Mouse (Mus musculus) liver, embryonic 11.5 days (tissue): ENCODE results near the gene Wdr74. TPM values are rescaled to one million over a fixed set of nuclear protein-coding genes. Genes with fewer than 3 reads are reported as not detected.

Experiments
- ATAC-seq: fragments of 200-750 bp; cut with Nextera tagmentation; replicated peaks from 2 replicates; pipeline ENCODE4 v1.8.0; 2017; ENCODE audit warnings: moderate number of reproducible peaks, mild to moderate bottlenecking, moderate TSS enrichment, moderate library complexity; ENCODE audit not compliant: low FRiP score
- DNase-seq: peaks from one replicate; pipeline ENCODE4 v3.0.0-alpha.2; 2017; ENCODE audit warnings: low spot score
- H3K27ac ChIP-seq: fragments of 300-500 bp; sonication (generic); 2 replicates; pipeline ENCODE4 v1.5.1; 2014; ENCODE audit warnings: mild to moderate bottlenecking, low read depth, low read length, control low read depth
- H3K27me3 ChIP-seq: fragments of 300-500 bp; sonication (generic); replicated peaks from 2 replicates; pipeline ENCODE4 v1.6.1; 2014; ENCODE audit warnings: low read length, mixed read lengths; ENCODE audit not compliant: control insufficient read depth, insufficient read depth
- H3K36me3 ChIP-seq: fragments of 300-500 bp; sonication (generic); 2 replicates; pipeline ENCODE4 v1.6.1; 2014; ENCODE audit warnings: mild to moderate bottlenecking, low read length, moderate library complexity, mixed read lengths; ENCODE audit not compliant: control insufficient read depth, insufficient read depth
- H3K4me1 ChIP-seq: fragments of 300-500 bp; sonication (generic); replicated peaks from 2 replicates; pipeline ENCODE4 v1.6.1; 2014; ENCODE audit warnings: low read length, mixed read lengths; ENCODE audit not compliant: control insufficient read depth, insufficient read depth
- H3K4me2 ChIP-seq: fragments of 300-500 bp; sonication (generic); 2 replicates; pipeline ENCODE4 v1.6.1; 2014; ENCODE audit warnings: mild to moderate bottlenecking, control low read depth, moderate library complexity
- H3K4me3 ChIP-seq: fragments of 300-500 bp; sonication (generic); 2 replicates; pipeline ENCODE4 v1.5.1; 2014; ENCODE audit warnings: low read depth, low read length, control low read depth
- H3K9ac ChIP-seq: fragments of 300-500 bp; sonication (generic); 2 replicates; pipeline ENCODE4 v1.6.1; 2014; ENCODE audit warnings: low read depth, low read length, control low read depth
- H3K9me3 ChIP-seq: fragments of 300-500 bp; sonication (generic); 2 replicates; pipeline ENCODE4 v1.6.1; 2016; ENCODE audit warnings: low read length, inconsistent platforms, mixed read lengths; ENCODE audit not compliant: control insufficient read depth
- WGBS: fragments of 180-500 bp; shearing (Covaris S2); extraction: QIAGEN DNeasy Blood & Tissue Kit; methylation state at CpG from one replicate; pipeline ENCODE4 v1.1.7; 2014; 5-methylcytosine and 5-hydroxymethylcytosine counted together
- polyA plus RNA-seq: library from polyadenylated mRNA; unstranded; fragments of >200 nt; fragmentation: Nextera tagmentation; extraction: Ambion mirVana; gene quantifications from 2 replicates; pipeline ENCODE4 v1.2.1, GENCODE M21; 2014

Wdr74 gene
- polyA plus RNA-seq, 1 experiment from 2014 or later, result 143 TPM

DNA sequence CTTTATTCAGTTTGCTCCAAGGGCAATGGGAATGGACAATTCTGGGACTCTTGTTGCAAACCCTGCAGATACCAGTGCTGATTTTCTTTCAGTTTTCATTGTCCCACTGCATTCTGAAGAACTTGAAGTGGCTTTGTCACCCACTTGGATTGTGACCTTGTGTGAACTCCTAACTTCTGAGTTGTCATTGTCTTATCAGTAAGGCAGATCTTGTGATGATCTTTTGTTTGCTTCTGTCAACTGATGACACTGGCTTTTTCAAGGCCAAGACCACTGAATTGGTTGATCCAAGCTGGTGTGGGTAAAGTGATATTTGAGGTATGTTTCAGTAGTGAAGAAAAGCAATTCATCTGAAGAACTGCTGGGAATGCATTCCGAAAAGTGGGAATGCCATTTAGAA lies 9.8 kb downstream of the Wdr74 start:
- Histone ChIP-seq H3K4me3 (no peak overlapping the region), H3K9me3 (no peaks in the 10 kb centered on the region), H3K36me3 (peaks cover 40% of the 10 kb centered on the region), H3K4me2 (no peak overlapping the region), H3K9ac (no peak overlapping the region), H3K4me1 (peaks cover 11% of the 10 kb centered on the region), H3K27ac (no peak overlapping the region), H3K27me3 (no peaks in the 10 kb centered on the region)
- 91% methylated on average over 1 of the region's 1 CpGs for WGBS
- ATAC-seq, result no peak
- no peak for DNase-seq

- no peak overlapping the region for H3K4me3 ChIP-seq
- no peak for ATAC-seq
- H3K27me3 ChIP-seq, result no peaks in the 10 kb centered on the region
- no peak overlapping the region for H3K9ac ChIP-seq
- H3K27ac ChIP-seq, result no peak overlapping the region
- no peak for DNase-seq
- no peak overlapping the region for H3K4me2 ChIP-seq
- WGBS, result 68% methylated on average over 2 of the region's 2 CpGs
- H3K4me1 ChIP-seq, result peaks cover 7% of the 10 kb centered on the region; the same call in 1 of the 2 replicates
- peaks cover 47% of the 10 kb centered on the region for H3K36me3 ChIP-seq
- H3K9me3 ChIP-seq, result no peaks in the 10 kb centered on the region
Measured at GRCm38 (mm10) chr19:8747368-8747767, 11.7 kb downstream of the Wdr74 start.

GRCm38 (mm10) chr19:8755652-8756051 lies 20.0 kb downstream of the Wdr74 start:
- Histone ChIP-seq H3K4me1 (peaks cover 18% of the 10 kb centered on the region), H3K36me3 (peaks cover 22% of the 10 kb centered on the region), H3K9me3 (no peaks in the 10 kb centered on the region), H3K9ac (peak overlapping the region; percentile 93), H3K4me2 (peak overlapping the region; percentile 85), H3K27ac (no peak overlapping the region), H3K27me3 (no peaks in the 10 kb centered on the region), H3K4me3 (peak overlapping the region; percentile 89)
- 43% methylated on average over 3 of the region's 3 CpGs for WGBS
- ATAC-seq, result no peak
- no peak for DNase-seq

DNA sequence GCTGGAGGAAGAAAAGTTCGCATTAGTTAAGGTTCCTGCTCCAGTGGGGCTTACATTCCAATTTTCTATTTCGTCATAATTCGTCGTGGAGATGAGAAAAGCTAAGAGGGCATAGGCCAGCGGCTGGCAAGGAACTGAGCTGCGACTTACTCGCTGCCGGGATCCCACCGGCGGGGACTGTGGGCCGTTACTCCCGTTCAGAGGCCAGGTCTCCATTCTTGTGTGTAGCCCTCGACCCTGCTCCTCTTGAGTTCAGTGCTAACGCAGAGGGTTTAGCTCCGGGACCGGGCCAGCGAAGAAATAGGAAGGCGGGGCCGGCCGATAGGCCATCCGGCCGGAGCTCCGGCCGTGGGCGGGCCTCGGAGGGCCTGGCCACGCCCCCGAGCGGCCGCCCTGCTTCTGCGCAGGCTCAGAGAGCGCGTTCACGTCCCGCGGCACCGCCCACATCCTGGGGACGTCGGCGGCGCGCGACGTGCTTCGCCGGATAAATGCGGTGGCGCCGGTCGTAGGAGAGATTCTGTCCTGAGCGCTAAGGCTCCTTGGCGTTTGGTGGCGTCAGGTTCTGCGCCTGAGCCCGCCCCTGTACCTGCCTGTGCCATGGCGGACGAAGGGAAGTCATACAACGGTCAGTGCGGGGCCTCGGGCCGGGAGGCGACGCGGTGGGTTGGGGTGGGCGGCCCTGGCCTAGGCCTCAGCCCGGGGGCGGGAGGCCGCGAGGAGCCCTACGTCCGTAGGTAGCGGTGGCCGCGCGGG lies 21.2 kb downstream of the Wdr74 start, which contains the start of gene Nxf1:
Nxf1 (plus strand) TSS at position 439 of the 753 bp plus-strand sequence.
- peak; percentile 85 for ATAC-seq

DNA sequence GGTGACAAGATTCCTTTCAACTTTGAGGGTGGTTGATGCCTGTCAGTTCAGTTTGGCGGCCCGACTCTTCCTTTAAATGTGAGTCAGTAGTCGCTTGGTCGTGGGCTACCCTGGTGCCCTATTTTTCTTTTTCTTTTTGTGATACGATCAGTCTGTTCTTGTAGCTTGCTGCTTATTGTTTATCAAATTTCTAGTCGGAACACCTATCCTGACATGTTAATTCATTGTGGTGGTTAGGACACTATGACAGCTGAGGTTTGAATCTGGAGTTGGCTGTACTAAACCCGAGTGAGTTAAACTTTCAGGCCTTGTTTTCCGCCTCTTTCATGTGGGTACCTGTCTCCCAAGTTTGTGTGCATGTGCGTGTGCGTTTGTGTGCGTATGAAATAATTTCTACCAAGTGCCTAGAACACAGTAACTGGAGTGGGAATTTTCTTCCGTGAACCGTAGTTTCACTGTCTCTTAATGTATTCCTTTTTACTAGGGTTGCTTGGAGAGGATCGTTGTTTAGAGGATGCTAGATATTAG lies 21.9 kb downstream of the Wdr74 start:
- H3K36me3 ChIP-seq, result peaks cover 18% of the 10 kb centered on the region
- DNase-seq (no peak), ATAC-seq (no peak; the same call in 1 of the 2 replicates)
- H3K4me2 ChIP-seq, result peak overlapping the region; percentile 85
- H3K27me3 ChIP-seq, result no peaks in the 10 kb centered on the region
- peaks cover 18% of the 10 kb centered on the region for H3K4me1 ChIP-seq
- H3K27ac ChIP-seq, result peak overlapping the region; percentile 93
- H3K4me3 ChIP-seq, result peak overlapping the region; percentile 89
- WGBS, result 5% methylated on average over 14 of the region's 14 CpGs
- no peaks in the 10 kb centered on the region for H3K9me3 ChIP-seq
- H3K9ac ChIP-seq, result peak overlapping the region; percentile 93

More for the DNA sequence above, 21.2 kb downstream of the Wdr74 start, which contains the start of gene Nxf1:
- peak; percentile 90 for DNase-seq
- peak within 1 kb of the TSS; percentile 89 for H3K4me3 ChIP-seq
- peaks cover 15% of the 10 kb centered on the region for H3K36me3 ChIP-seq
- H3K4me1 ChIP-seq, result peaks cover 18% of the 10 kb centered on the region
- H3K9ac ChIP-seq, result peak within 1 kb of the TSS; percentile 93
- H3K4me2 ChIP-seq, result peak within 1 kb of the TSS; percentile 85
- H3K27ac ChIP-seq, result peak within 1 kb of the TSS; percentile 93
- H3K9me3 ChIP-seq, result no peaks in the 10 kb centered on the region
- no peaks in the 10 kb centered on the region for H3K27me3 ChIP-seq
- WGBS, result under 1% methylated on average over 75 of the region's 75 CpGs

DNA sequence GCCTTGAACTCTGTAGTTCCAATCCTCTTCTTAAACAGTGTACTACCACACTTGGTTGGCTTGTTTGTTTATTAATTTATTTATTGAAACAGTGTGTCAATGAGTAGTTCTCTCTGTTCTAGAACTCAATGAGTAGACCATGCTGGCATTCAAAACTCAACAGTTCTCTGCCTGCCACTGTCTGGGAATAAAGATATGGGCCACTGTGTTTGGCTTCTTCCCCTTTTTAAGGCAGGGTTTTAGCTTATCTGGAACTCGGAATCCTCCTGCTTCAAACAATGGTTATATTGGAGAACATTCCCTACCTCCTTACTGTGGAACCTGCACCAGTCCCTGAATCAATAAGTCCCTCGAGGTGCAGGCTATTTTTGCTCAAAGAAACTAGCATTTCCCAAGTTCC lies 23.3 kb downstream of the Wdr74 start:
- Histone ChIP-seq H3K36me3 (peaks cover 23% of the 10 kb centered on the region), H3K9me3 (no peaks in the 10 kb centered on the region), H3K4me3 (peak overlapping the region; percentile 89), H3K4me2 (peak overlapping the region; percentile 85), H3K4me1 (peaks cover 18% of the 10 kb centered on the region), H3K9ac (peak overlapping the region; percentile 64), H3K27me3 (no peaks in the 10 kb centered on the region), H3K27ac (peak overlapping the region; percentile 53)
- WGBS, result 46% methylated on average over 2 of the region's 2 CpGs
- DNase-seq (no peak), ATAC-seq (no peak)

GRCm38 (mm10) chr19:8760757-8761156 lies 25.1 kb downstream of the Wdr74 start:
- H3K9ac ChIP-seq, result no peak overlapping the region
- H3K27me3 ChIP-seq, result no peaks in the 10 kb centered on the region
- peaks cover 33% of the 10 kb centered on the region for H3K36me3 ChIP-seq
- no peak for DNase-seq
- no peaks in the 10 kb centered on the region; the same call in 1 of the 2 replicates for H3K9me3 ChIP-seq
- no peak overlapping the region for H3K4me3 ChIP-seq
- 88% methylated on average over 2 of the region's 2 CpGs for WGBS
- peaks cover 12% of the 10 kb centered on the region for H3K4me1 ChIP-seq
- ATAC-seq, result no peak
- no peak overlapping the region for H3K27ac ChIP-seq
- no peak overlapping the region for H3K4me2 ChIP-seq

- Histone ChIP-seq H3K9me3 (no peaks in the 10 kb centered on the region; the same call in 1 of the 2 replicates), H3K4me1 (peaks cover 10% of the 10 kb centered on the region), H3K4me3 (no peak overlapping the region), H3K4me2 (no peak overlapping the region), H3K36me3 (peaks cover 56% of the 10 kb centered on the region), H3K27me3 (no peaks in the 10 kb centered on the region), H3K27ac (no peak overlapping the region), H3K9ac (no peak overlapping the region)
- WGBS, result 84% methylated on average over 4 of the region's 4 CpGs
- DNase-seq (no peak), ATAC-seq (no peak)
Measured at GRCm38 (mm10) chr19:8763276-8763675, 27.6 kb downstream of the Wdr74 start.
